Mouse (Mus musculus) CH12.LX (cell line): ENCODE measurements around the gene Olfr433. TPM values are rescaled to one million over a fixed set of nuclear protein-coding genes. Genes with fewer than 3 reads are reported as not detected.
"Not testable (repeated sequence)": the region's sequence is repeated elsewhere in the genome, so short reads cannot be mapped to it uniquely, and the experiment has no call there.

Source experiments
- DNase-seq: peaks from one replicate; pipeline ENCODE4 v3.0.0-alpha.2; 2013; ENCODE audit errors: extremely low read depth
- H3K27ac ChIP-seq: 2 replicates; pipeline ENCODE4 v1.5.1; 2012; ENCODE audit warnings: low read depth, mild to moderate bottlenecking, control low read depth, moderate library complexity; ENCODE audit not compliant: insufficient read depth
- H3K27me3 ChIP-seq: replicated peaks from 2 replicates; pipeline ENCODE3; 2012; ENCODE audit warnings: inconsistent platforms
- H3K36me3 ChIP-seq, 2 experiments: replicated peaks in 1 of 2; 2 replicates each; pipeline versions ENCODE3 to v1.6.1; 2012; ENCODE audit warnings: inconsistent platforms in 1 of 2, low read length in 1 of 2, mild to moderate bottlenecking in 1 of 2, mixed read lengths in 1 of 2, moderate library complexity in 1 of 2; ENCODE audit not compliant: control insufficient read depth in 1 of 2, insufficient read depth in 1 of 2
- H3K4me1 ChIP-seq, 2 experiments: 2 replicates each; pipeline ENCODE4 v1.6.1; 2012; ENCODE audit warnings: inconsistent platforms in 1 of 2, moderate library complexity in 1 of 2; ENCODE audit not compliant: insufficient read depth in 2 of 2, control insufficient read depth in 1 of 2
- H3K4me2 ChIP-seq: 2 replicates; pipeline ENCODE4 v1.6.1; 2012; ENCODE audit warnings: low read depth, mild to moderate bottlenecking, control low read depth; ENCODE audit not compliant: poor library complexity, insufficient read depth, severe bottlenecking
- H3K4me3 ChIP-seq, 3 experiments: fragments of 150-350 bp in 1 of 3; sonication (generic) in 1 of 3; replicated peaks in 1 of 3; 2 replicates each; pipeline versions ENCODE3 to v1.5.1; 2011 to 2012; ENCODE audit warnings: low read depth in 2 of 3, low read length in 2 of 3, mild to moderate bottlenecking in 2 of 3, moderate library complexity in 2 of 3, control low read depth in 1 of 3, improper control_type of control experiment in 1 of 3, inconsistent platforms in 1 of 3, mixed read lengths in 1 of 3; ENCODE audit not compliant: poor library complexity in 1 of 3
- H3K79me2 ChIP-seq: replicated peaks from 2 replicates; pipeline ENCODE4 v1.6.1; 2012; ENCODE audit warnings: mild to moderate bottlenecking, moderate library complexity; ENCODE audit not compliant: control insufficient read depth, poor library complexity, insufficient read depth, severe bottlenecking; ENCODE audit errors: extremely low read depth
- H3K9ac ChIP-seq: 2 replicates; pipeline ENCODE4 v1.6.1; 2012; ENCODE audit warnings: low read depth, mild to moderate bottlenecking, control low read depth, moderate library complexity; ENCODE audit not compliant: insufficient read depth
- H3K9me3 ChIP-seq: replicated peaks from 2 replicates; pipeline ENCODE3; 2012; ENCODE audit warnings: low read length, inconsistent platforms, mixed read lengths
- CTCF ChIP-seq, 2 experiments: IDR thresholded peaks in 1 of 2; conservative IDR thresholded peaks in 1 of 2; 2 replicates each; pipeline ENCODE4 v1.5.1; 2011 to 2012; ENCODE audit warnings: low read depth in 2 of 2, low read length in 2 of 2, improper control_type of control experiment in 1 of 2, inconsistent platforms in 1 of 2, mild to moderate bottlenecking in 1 of 2, moderate library complexity in 1 of 2
- EP300 ChIP-seq: IDR thresholded peaks from 2 replicates; pipeline ENCODE4 v1.6.1; 2011; ENCODE audit warnings: low read length, improper control_type of control experiment
- GABPA ChIP-seq: IDR thresholded peaks from 2 replicates; pipeline ENCODE4 v1.6.1; 2012; ENCODE audit warnings: low read depth, low read length, improper control_type of control experiment, inconsistent platforms; ENCODE audit not compliant: insufficient replicate concordance
- MEF2A ChIP-seq: IDR thresholded peaks from 2 replicates; pipeline ENCODE4 v1.6.1; 2014; ENCODE audit warnings: low read depth, mild to moderate bottlenecking, inconsistent platforms, low read length, improper control_type of control experiment, borderline replicate concordance
- MXI1 ChIP-seq: IDR thresholded peaks from 2 replicates; pipeline ENCODE4 v1.6.1; 2011; ENCODE audit warnings: mild to moderate bottlenecking, low read depth, low read length, improper control_type of control experiment
- MYC ChIP-seq: IDR thresholded peaks from 2 replicates; pipeline ENCODE4 v1.6.1; 2011; ENCODE audit warnings: low read depth, mild to moderate bottlenecking, improper control_type of control experiment, low read length
- NELFE ChIP-seq: IDR thresholded peaks from 2 replicates; pipeline ENCODE4 v1.6.1; 2011; ENCODE audit warnings: low read depth, low read length, improper control_type of control experiment
- NRF1 ChIP-seq: IDR thresholded peaks from 2 replicates; pipeline ENCODE4 v1.6.1; 2014; ENCODE audit warnings: low read depth, mild to moderate bottlenecking, inconsistent platforms, low read length, improper control_type of control experiment, moderate library complexity
- PAX5 ChIP-seq: IDR thresholded peaks from 2 replicates; pipeline ENCODE4 v1.6.1; 2012; ENCODE audit warnings: low read length, inconsistent platforms, mixed read lengths
- POLR2A ChIP-seq: IDR thresholded peaks from 2 replicates; pipeline ENCODE4 v1.6.1; 2011; ENCODE audit warnings: low read depth, mild to moderate bottlenecking, improper control_type of control experiment, low read length
- RAD21 ChIP-seq: IDR thresholded peaks from 2 replicates; pipeline ENCODE4 v1.6.1; 2011; ENCODE audit warnings: low read depth, mild to moderate bottlenecking, low read length, improper control_type of control experiment, moderate library complexity
- RCOR1 ChIP-seq: conservative IDR thresholded peaks from 2 replicates; pipeline ENCODE4 v1.6.1; 2012; ENCODE audit warnings: low read depth, mild to moderate bottlenecking, inconsistent platforms, low read length, improper control_type of control experiment
- TCF12 ChIP-seq: IDR thresholded peaks from 2 replicates; pipeline ENCODE4 v1.6.1; 2014; ENCODE audit warnings: low read depth, mild to moderate bottlenecking, inconsistent platforms, low read length, improper control_type of control experiment
- USF2 ChIP-seq: conservative IDR thresholded peaks from 2 replicates; pipeline ENCODE4 v1.6.1; 2011; ENCODE audit warnings: low read depth, low read length, improper control_type of control experiment
- ZKSCAN1 ChIP-seq: IDR thresholded peaks from 2 replicates; pipeline ENCODE4 v1.6.1; 2012; ENCODE audit warnings: low read depth, inconsistent platforms, low read length, improper control_type of control experiment, borderline replicate concordance
- ZMIZ1 ChIP-seq: IDR thresholded peaks from 2 replicates; pipeline ENCODE4 v1.6.1; 2012; ENCODE audit warnings: low read depth, mild to moderate bottlenecking, inconsistent platforms, low read length, improper control_type of control experiment
- ZNF384 ChIP-seq: IDR thresholded peaks from 2 replicates; pipeline ENCODE4 v1.6.1; 2012; ENCODE audit warnings: low read depth, low read length, improper control_type of control experiment, inconsistent platforms
- dilution Hi-C: fragments of 300-500 bp; cut with MboI; formaldehyde crosslinking; loops from 2 replicates; pipeline ENCODE4 v1.14.3; 2020; ENCODE audit warnings: low sequenced_read_pairs; ENCODE audit not compliant: extremely low pct_unique_long_range_greater_than_20kb, extremely low pct_ligation_motif_present
- in situ Hi-C: fragments of 300-500 bp; cut with MboI; formaldehyde crosslinking; loops from 3 replicates; pipeline ENCODE4 v1.14.3; 2019; ENCODE audit warnings: low sequenced_read_pairs, low pct_ligation_motif_present, low pct_unique_long_range_greater_than_20kb, mixed read lengths
- polyA plus RNA-seq: library from polyadenylated mRNA; unstranded; fragments of >175 nt; gene quantifications from 2 replicates; pipeline ENCODE4 v1.2.1, GENCODE M21; 2012; ENCODE audit warnings: low read depth; ENCODE audit not compliant: insufficient read length
- total RNA-seq, 2 experiments: library from RNA; depleted of rRNA; stranded (reverse); fragments of 300-350 nt in 1 of 2; fragments of >200 nt in 1 of 2; gene quantifications; 2 replicates each; pipeline ENCODE4 v1.2.3; 2012 to 2014

Gene Olfr433
- total and polyA plus RNA-seq, 3 experiments = 0.43 to 0.54 (median 0.51) TPM

DNA sequence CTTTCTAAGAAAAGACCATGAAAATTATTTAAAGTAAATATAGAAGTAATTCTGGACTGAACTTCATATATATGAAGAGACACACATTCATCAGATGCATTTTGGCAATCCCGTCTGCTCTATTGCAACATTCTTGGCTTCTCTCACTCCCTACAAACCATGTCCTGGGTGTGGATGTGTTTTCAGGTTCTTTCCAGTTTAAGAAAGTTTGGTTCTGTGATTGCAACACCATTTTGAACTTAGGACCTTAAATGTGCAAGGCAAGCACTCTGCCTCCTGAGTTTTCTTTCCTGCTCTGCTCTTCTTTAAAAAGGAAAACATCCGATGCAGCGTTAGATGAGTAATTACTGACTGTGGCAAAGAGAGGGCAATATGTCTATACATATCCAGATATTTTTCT is 2.0 kb upstream of the Olfr433 start:
- no peak overlapping the region for H3K4me3 ChIP-seq
- no peaks in the 10 kb centered on the region for H3K9me3 ChIP-seq
- H3K27ac ChIP-seq = no peak overlapping the region
- H3K4me1 ChIP-seq = peaks cover 3 to 25% of the 10 kb centered on the region in 2 experiments; a peak in 3 of 4 replicates
- no peak overlapping the region for H3K4me2 ChIP-seq
- in situ Hi-C loops (no loop called here), dilution Hi-C loops (no loop called here)
- DNase-seq = no peak
- no peaks in the 10 kb centered on the region for H3K27me3 ChIP-seq
- H3K36me3 ChIP-seq = peaks cover 0 to 3% of the 10 kb centered on the region in 2 experiments
- no peak for TF ChIP-seq MEF2A
- TF ChIP-seq ZMIZ1 = no peak
- no peak for TF ChIP-seq GABPA
- TF ChIP-seq MXI1 = no peak
- TF ChIP-seq POLR2A = no peak
- no peak for TF ChIP-seq RCOR1
- no peak for TF ChIP-seq CTCF (conservative IDR thresholded peaks at IDR 0.05 in 1 of 2, IDR thresholded peaks at IDR 0.05 in 1 of 2; ENCODE audit: low read depth in 2 of 2, low read length in 2 of 2)
- no peak for TF ChIP-seq RAD21
- TF ChIP-seq USF2 = no peak
- TF ChIP-seq NRF1 = no peak
- TF ChIP-seq EP300 = no peak
- TF ChIP-seq ZKSCAN1 = no peak
- TF ChIP-seq PAX5 = no peak
- TF ChIP-seq MYC = no peak
- TF ChIP-seq ZNF384 = no peak
- no peak for TF ChIP-seq NELFE
- TF ChIP-seq TCF12 = no peak
- no peak overlapping the region for H3K9ac ChIP-seq
- no peaks in the 10 kb centered on the region for H3K79me2 ChIP-seq

DNA sequence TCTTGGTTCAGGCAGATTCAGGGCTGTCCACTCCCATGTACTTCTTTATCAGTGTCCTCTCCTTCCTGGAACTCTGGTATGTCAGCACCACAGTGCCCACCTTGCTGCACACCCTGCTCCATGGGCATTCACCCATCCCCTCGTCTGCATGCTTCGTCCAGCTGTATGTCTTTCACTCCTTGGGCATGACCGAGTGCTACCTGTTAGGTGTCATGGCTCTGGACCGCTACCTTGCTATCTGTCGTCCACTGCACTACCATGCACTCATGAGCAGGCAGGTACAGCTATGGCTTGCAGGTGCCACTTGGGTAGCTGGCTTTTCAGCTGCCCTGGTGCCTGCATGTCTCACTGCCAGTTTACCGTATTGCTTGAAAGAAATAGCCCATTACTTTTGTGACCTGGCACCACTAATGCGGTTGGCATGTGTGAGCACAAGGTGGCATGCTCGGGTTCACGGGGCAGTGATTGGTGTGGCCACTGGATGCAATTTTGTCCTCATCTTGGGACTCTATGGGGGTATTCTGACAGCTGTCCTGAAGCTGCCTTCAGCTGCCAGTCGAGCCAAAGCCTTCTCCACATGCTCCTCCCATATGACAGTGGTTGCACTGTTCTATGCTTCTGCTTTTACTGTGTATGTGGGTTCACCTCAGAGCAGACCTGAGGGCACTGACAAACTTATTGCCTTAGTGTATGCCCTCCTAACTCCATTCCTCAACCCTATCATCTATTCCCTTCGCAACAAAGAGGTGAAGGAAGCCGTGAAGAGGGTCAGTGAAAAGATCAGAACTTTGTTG is 1.8 kb downstream of the Olfr433 start:
- H3K27ac ChIP-seq, H3K79me2 ChIP-seq, H3K36me3 ChIP-seq, H3K4me3 ChIP-seq, in situ Hi-C loops, H3K9me3 ChIP-seq, H3K4me2 ChIP-seq, dilution Hi-C loops, H3K9ac ChIP-seq, H3K27me3 ChIP-seq, DNase-seq: not testable (repeated sequence)
- peaks cover 3 to 28% of the 10 kb centered on the region in 2 experiments; a peak in 3 of 4 replicates for H3K4me1 ChIP-seq
